Mouse (Mus musculus): Measurements from ENCODE around the gene Acbd7. TPM values are rescaled to one million over a fixed set of nuclear protein-coding genes. Genes with fewer than 3 reads are reported as not detected.

Gene Acbd7
- total and polyA plus RNA-seq, 2 experiments from 2014 or later, result 9.2 TPM; not detected in 1

DNA sequence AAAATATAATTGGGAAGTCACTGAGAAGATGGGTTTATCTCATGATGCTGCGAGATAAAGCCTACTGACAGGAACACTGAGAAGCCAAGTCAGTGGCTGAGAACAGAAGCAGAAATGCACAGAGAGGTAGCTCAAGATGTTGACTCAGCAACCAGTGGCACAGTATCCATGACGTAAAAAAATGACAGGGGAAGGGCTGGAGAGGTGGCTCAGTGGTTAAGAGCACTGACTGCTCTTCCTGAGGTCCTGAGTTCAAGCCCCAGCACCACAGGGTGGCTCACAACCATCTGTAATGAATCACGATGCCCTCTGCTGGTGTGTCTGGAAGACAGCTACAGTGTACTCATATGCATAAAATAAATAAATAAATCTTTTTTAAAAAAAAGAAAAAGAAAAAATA lies 25.1 kb downstream of the Acbd7 start:
- Histone ChIP-seq H3K4me3 (ENCODE audit: low read length) (no peak overlapping the region), H3K4me2 (ENCODE audit: low read depth, low read length) (no peak overlapping the region), H3K9ac (replicated peaks; ENCODE audit: low read length) (no peak overlapping the region), H3K27me3 (ENCODE audit: insufficient read depth, low read length) (no peaks in the 10 kb centered on the region), H3K36me3 (ENCODE audit: insufficient read depth, low read length) (no peaks in the 10 kb centered on the region), H3K9me3 (ENCODE audit: low read length) (no peaks in the 10 kb centered on the region), H3K4me1 (ENCODE audit: insufficient read depth, low read length) (no peaks in the 10 kb centered on the region), H3K27ac (no peak overlapping the region)
- TF ChIP-seq CTCF (IDR thresholded peaks at IDR 0.05; ENCODE audit: low read depth), result no peak
- DNase-seq (ENCODE audit: low spot score), result no peak
- ATAC-seq, result no peak
- WGBS, result 84% methylated on average over 3 of the region's 3 CpGs

DNA sequence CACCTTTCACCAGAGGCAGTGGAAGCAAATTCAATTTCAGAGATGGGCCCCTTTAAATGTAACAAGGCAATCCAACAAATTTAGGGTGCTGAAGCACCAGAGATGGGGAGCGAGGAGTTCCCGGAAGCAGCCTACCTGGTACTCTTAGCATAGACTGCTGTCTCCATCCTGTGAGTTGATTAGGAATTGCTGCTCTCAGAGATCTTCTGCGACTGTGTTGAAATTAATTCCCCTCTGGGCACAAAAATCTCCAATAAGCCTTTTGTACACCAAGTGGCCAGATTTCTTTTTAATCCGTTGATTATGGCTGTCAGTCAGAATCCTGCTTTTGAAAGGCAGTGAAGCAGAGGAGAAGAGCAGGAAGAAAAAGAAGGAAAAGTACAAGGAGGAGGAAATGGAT lies 29.2 kb downstream of the Acbd7 start:
- no peak overlapping the region for H3K9ac ChIP-seq (replicated peaks; ENCODE audit: low read length)
- no peak overlapping the region for H3K4me3 ChIP-seq (ENCODE audit: low read length)
- H3K36me3 ChIP-seq (ENCODE audit: insufficient read depth, low read length), result no peaks in the 10 kb centered on the region
- peak; percentile 11 for DNase-seq (ENCODE audit: low spot score)
- H3K27ac ChIP-seq, result no peak overlapping the region
- H3K4me1 ChIP-seq (ENCODE audit: insufficient read depth, low read length), result no peaks in the 10 kb centered on the region
- H3K4me2 ChIP-seq (ENCODE audit: low read depth, low read length), result no peak overlapping the region
- 41% methylated on average over 4 of the region's 4 CpGs for WGBS
- ATAC-seq, result no peak
- H3K27me3 ChIP-seq (ENCODE audit: insufficient read depth, low read length), result no peaks in the 10 kb centered on the region
- no peaks in the 10 kb centered on the region for H3K9me3 ChIP-seq (ENCODE audit: low read length)
- TF ChIP-seq CTCF (IDR thresholded peaks at IDR 0.05; ENCODE audit: low read depth), result peak; percentile 33

DNA sequence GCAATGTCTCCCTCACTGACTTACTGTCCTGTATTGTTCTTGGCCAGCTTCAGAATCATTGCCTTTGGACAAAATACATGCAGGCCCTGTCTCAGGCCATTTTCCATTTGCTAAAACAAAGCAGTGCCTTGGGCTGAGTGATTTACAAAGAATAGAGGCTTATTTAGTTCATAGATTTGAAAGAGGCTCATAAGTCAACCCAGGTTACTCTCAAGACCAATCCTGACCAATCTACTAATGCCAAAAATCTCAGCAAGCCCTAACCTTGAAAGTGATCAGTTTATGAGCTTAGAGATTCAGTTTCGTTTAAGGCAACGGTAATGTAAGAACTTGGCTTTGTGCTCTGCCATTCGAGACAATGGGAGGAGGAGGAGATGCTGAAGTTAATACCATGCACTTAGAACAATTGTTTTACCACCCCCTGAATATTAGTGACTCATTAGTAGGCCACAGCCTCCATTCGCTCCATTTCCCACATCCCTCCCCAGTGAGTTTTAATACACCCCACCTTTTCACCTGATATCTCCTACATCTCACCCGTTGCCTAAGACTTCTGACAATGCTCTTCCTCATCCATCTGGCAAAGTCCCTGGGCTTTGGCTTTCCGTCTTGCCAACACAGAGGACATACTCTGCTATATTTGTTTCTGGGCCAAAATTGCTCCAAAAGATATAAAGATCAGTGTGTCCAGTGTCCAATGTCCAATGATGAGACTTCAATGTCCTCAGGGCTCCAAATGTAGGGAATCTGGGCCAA lies 51.3 kb downstream of the Acbd7 start:
- 81% methylated on average over 6 of the region's 6 CpGs for WGBS
- ATAC-seq, result no peak
- no peak overlapping the region for H3K9ac ChIP-seq (replicated peaks; ENCODE audit: low read length)
- no peak overlapping the region for H3K27ac ChIP-seq
- no peak overlapping the region for H3K4me3 ChIP-seq (ENCODE audit: low read length)
- H3K27me3 ChIP-seq (ENCODE audit: insufficient read depth, low read length), result no peaks in the 10 kb centered on the region
- no peak for DNase-seq (ENCODE audit: low spot score)
- TF ChIP-seq CTCF (IDR thresholded peaks at IDR 0.05; ENCODE audit: low read depth), result no peak
- no peak overlapping the region for H3K4me2 ChIP-seq (ENCODE audit: low read depth, low read length)
- no peaks in the 10 kb centered on the region for H3K4me1 ChIP-seq (ENCODE audit: insufficient read depth, low read length)
- no peaks in the 10 kb centered on the region for H3K36me3 ChIP-seq (ENCODE audit: insufficient read depth, low read length)
- no peaks in the 10 kb centered on the region for H3K9me3 ChIP-seq (ENCODE audit: low read length)

Other genes starting within 250 kb of the Acbd7 start
- gene Fam171a1, start 221.9 kb upstream of the Acbd7 start, total RNA-seq (2014; rRNA removed), result 56.5 and 60.3 TPM in 2 replicates
- 32.7 and 35.4 TPM in 2 replicates for gene Fam171a1, start 221.9 kb upstream of the Acbd7 start, polyA plus RNA-seq (2015; fragmentation: Nextera tagmentation; extraction: Ambion mirVana)
- gene Nmt2, start 52.0 kb upstream of the Acbd7 start, total RNA-seq (2014; rRNA removed), result 55.2 and 69.3 TPM in 2 replicates
- 104 and 106 TPM in 2 replicates for gene Nmt2, start 52.0 kb upstream of the Acbd7 start, polyA plus RNA-seq (2015; fragmentation: Nextera tagmentation; extraction: Ambion mirVana)
- gene Rpp38, start 3.5 kb upstream of the Acbd7 start, total RNA-seq (2014; rRNA removed), result 7.0 and 8.7 TPM in 2 replicates
- gene Rpp38, start 3.5 kb upstream of the Acbd7 start, polyA plus RNA-seq (2015; fragmentation: Nextera tagmentation; extraction: Ambion mirVana), result 7.1 and 8.6 TPM in 2 replicates
- not detected in 2 replicates for gene Olah, start 61.0 kb downstream of the Acbd7 start, total RNA-seq (2014; rRNA removed)
- 0.20 TPM in 1 of 2 replicates, not detected in the other for gene Olah, start 61.0 kb downstream of the Acbd7 start, polyA plus RNA-seq (2015; fragmentation: Nextera tagmentation; extraction: Ambion mirVana)
- gene Meig1, start 86.5 kb downstream of the Acbd7 start, total RNA-seq (2014; rRNA removed), result 3.0 and 6.4 TPM in 2 replicates
- 12.4 and 15.8 TPM in 2 replicates for gene Meig1, start 86.5 kb downstream of the Acbd7 start, polyA plus RNA-seq (2015; fragmentation: Nextera tagmentation; extraction: Ambion mirVana)
- gene Dclre1c, start 88.0 kb downstream of the Acbd7 start, total RNA-seq (2014; rRNA removed), result 6.8 and 9.6 TPM in 2 replicates
- gene Dclre1c, start 88.0 kb downstream of the Acbd7 start, polyA plus RNA-seq (2015; fragmentation: Nextera tagmentation; extraction: Ambion mirVana), result 8.1 and 8.5 TPM in 2 replicates
- gene Suv39h2, start 138.9 kb downstream of the Acbd7 start, total RNA-seq (2014; rRNA removed), result 5.4 and 6.2 TPM in 2 replicates
- gene Suv39h2, start 138.9 kb downstream of the Acbd7 start, polyA plus RNA-seq (2015; fragmentation: Nextera tagmentation; extraction: Ambion mirVana), result 7.9 and 8.9 TPM in 2 replicates
- 8.8 and 10.6 TPM in 2 replicates for gene Gm45902, start 176.6 kb downstream of the Acbd7 start, total RNA-seq (2014; rRNA removed)
- 5.2 and 5.5 TPM in 2 replicates for gene Gm45902, start 176.6 kb downstream of the Acbd7 start, polyA plus RNA-seq (2015; fragmentation: Nextera tagmentation; extraction: Ambion mirVana)
- gene Hspa14, start 176.6 kb downstream of the Acbd7 start, total RNA-seq (2014; rRNA removed), result 40.3 and 61.0 TPM in 2 replicates
- 56.6 and 58.8 TPM in 2 replicates for gene Hspa14, start 176.6 kb downstream of the Acbd7 start, polyA plus RNA-seq (2015; fragmentation: Nextera tagmentation; extraction: Ambion mirVana)
- gene Cdnf, start 176.9 kb downstream of the Acbd7 start, total RNA-seq (2014; rRNA removed), result 0.32 and 1.1 TPM in 2 replicates
- 0.38 and 0.47 TPM in 2 replicates for gene Cdnf, start 176.9 kb downstream of the Acbd7 start, polyA plus RNA-seq (2015; fragmentation: Nextera tagmentation; extraction: Ambion mirVana)
- 34.0 and 41.3 TPM in 2 replicates for gene Fam107b, start 234.3 kb downstream of the Acbd7 start, total RNA-seq (2014; rRNA removed)
- 21.0 and 23.6 TPM in 2 replicates for gene Fam107b, start 234.3 kb downstream of the Acbd7 start, polyA plus RNA-seq (2015; fragmentation: Nextera tagmentation; extraction: Ambion mirVana)